Mouse (Mus musculus): ENCODE measurements around the gene Ms4a6c. TPM values are rescaled to one million over a fixed set of nuclear protein-coding genes. Genes with fewer than 3 reads are reported as not detected.

Ms4a6c gene
- polyA plus RNA-seq (2017; shearing (Covaris generic)) = 1 to 10 TPM; 9.0 to 9.1 TPM

GRCm38 (mm10) chr19:11469215-11469614 lies at the start of gene Ms4a6c:
Gene Ms4a6c, plus strand, starts transcription at chr19:11469366.

DNA sequence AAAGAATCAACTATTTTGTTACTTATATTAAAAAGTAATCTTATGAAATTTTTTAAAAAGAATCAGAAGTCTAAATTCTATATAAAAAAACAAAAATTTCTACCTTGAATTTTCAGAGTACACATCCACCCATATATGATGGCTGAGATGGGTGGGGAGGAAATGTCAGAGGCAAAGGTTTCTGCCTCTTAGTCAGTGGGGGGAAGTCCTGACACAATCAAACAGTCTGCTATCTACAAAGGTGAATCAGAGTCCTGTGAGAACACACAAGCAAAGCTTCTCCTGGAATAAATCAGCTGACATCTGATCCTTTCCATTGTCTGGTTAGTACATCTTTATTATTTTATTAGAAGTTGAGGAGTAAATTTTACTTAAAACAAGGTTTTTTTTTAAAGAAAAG lies 25.8 kb upstream of the Ms4a6c start, which contains the start of gene Ms4a4b:
TSS of gene Ms4a4b (plus strand) at position 216 of the 400 bp plus-strand sequence.

GRCm38 (mm10) chr19:11485746-11486145 lies 16.6 kb downstream of the Ms4a6c start, which contains the start of gene Gm8369:
Gene Gm8369, plus strand, starts transcription at chr19:11485938.

GRCm38 (mm10) chr19:11516246-11516645 lies 47.1 kb downstream of the Ms4a6c start, which contains the start of gene Ms4a6b:
Gene Ms4a6b, plus strand, starts transcription at chr19:11516512.

Other genes starting within 250 kb of the Ms4a6c start
- gene Ms4a12, start 236.9 kb upstream of the Ms4a6c start, polyA plus RNA-seq (2017; shearing (Covaris generic)) = not detected
- 1 to 10 TPM; 4.1 to 7.3 TPM for gene Ms4a1, start 203.1 kb upstream of the Ms4a6c start, polyA plus RNA-seq (2017; shearing (Covaris generic))
- gene Ms4a5, start 185.5 kb upstream of the Ms4a6c start, polyA plus RNA-seq (2017; shearing (Covaris generic)) = not detected
- under 1 TPM in 1 of 2 experiments, not detected in 1; 0.28 TPM for gene Ms4a14, start 154.9 kb upstream of the Ms4a6c start, polyA plus RNA-seq (2017; shearing (Covaris generic))
- 1 to 10 TPM in 1 of 2 experiments, under 1 TPM in 1; 0.95 to 4.4 TPM for gene Ms4a7, start 133.2 kb upstream of the Ms4a6c start, polyA plus RNA-seq (2017; shearing (Covaris generic))
- 1 to 10 TPM in 1 of 2 experiments, under 1 TPM in 1; 0.72 to 6.9 TPM for gene Ms4a4a, start 93.8 kb upstream of the Ms4a6c start, polyA plus RNA-seq (2017; shearing (Covaris generic))
- gene Ms4a4c, start 64.6 kb upstream of the Ms4a6c start, polyA plus RNA-seq (2017; shearing (Covaris generic)) = 100 to 1,000 TPM in 1 of 2 experiments, 10 to 100 TPM in 1; 39.1 to 113 TPM
- 1,000 to 10,000 TPM; 3,085 to 3,790 TPM for gene Ms4a4b, start 25.8 kb upstream of the Ms4a6c start, polyA plus RNA-seq (2017; shearing (Covaris generic))
- 100 to 1,000 TPM; 283 to 529 TPM for gene Gm8369, start 16.6 kb downstream of the Ms4a6c start, polyA plus RNA-seq (2017; shearing (Covaris generic))
- 100 to 1,000 TPM; 907 to 938 TPM for gene Ms4a6b, start 47.1 kb downstream of the Ms4a6c start, polyA plus RNA-seq (2017; shearing (Covaris generic))
- gene Ms4a4d, start 67.4 kb downstream of the Ms4a6c start, polyA plus RNA-seq (2017; shearing (Covaris generic)) = 1 to 10 TPM; 1.5 to 2.8 TPM
- gene Ms4a6d, start 135.5 kb downstream of the Ms4a6c start, polyA plus RNA-seq (2017; shearing (Covaris generic)) = 10 to 100 TPM in 1 of 2 experiments, 1 to 10 TPM in 1; 9.3 to 10.1 TPM
- gene Ms4a2, start 154.4 kb downstream of the Ms4a6c start, polyA plus RNA-seq (2017; shearing (Covaris generic)) = under 1 TPM in 1 of 2 experiments, not detected in 1; 0.47 TPM
- not detected for gene Ms4a3, start 171.5 kb downstream of the Ms4a6c start, polyA plus RNA-seq (2017; shearing (Covaris generic))
- not detected for gene Oosp2, start 191.2 kb downstream of the Ms4a6c start, polyA plus RNA-seq (2017; shearing (Covaris generic))
- gene Oosp1, start 221.8 kb downstream of the Ms4a6c start, polyA plus RNA-seq (2017; shearing (Covaris generic)) = under 1 TPM in 1 of 2 experiments, not detected in 1; 0.26 TPM
- gene Oosp3, start 227.7 kb downstream of the Ms4a6c start, polyA plus RNA-seq (2017; shearing (Covaris generic)) = under 1 TPM in 1 of 2 experiments, not detected in 1; 0.44 TPM